Mouse (Mus musculus) lung, adult 2 months (tissue): ENCODE data around the gene Mamdc4.

Source experiments
- CTCF ChIP-seq: fragments of 200-500 bp; IDR thresholded peaks from 2 replicates; pipeline ENCODE4 v1.5.1; 2011; ENCODE audit warnings: mild to moderate bottlenecking, low read length, control low read depth; ENCODE audit not compliant: insufficient read depth
- POLR2A ChIP-seq: fragments of 200-500 bp; IDR thresholded peaks from 2 replicates; pipeline ENCODE4 v1.6.1; 2011; ENCODE audit warnings: low read depth, mild to moderate bottlenecking, control low read depth, low read length, borderline replicate concordance; ENCODE audit errors: extremely low read depth

GRCm38 (mm10) chr2:25588227-25588907, 13.7 kb upstream of the Mamdc4 start:
- no peak for TF ChIP-seq CTCF
- no peak for TF ChIP-seq POLR2A
